Mouse (Mus musculus) limb, embryonic 14.5 days (tissue): ENCODE data around the gene Tspan3. TPM values are rescaled to one million over a fixed set of nuclear protein-coding genes. Genes with fewer than 3 reads are reported as not detected.

Experiments used
- ATAC-seq: fragments of 200-750 bp; cut with Nextera tagmentation; 2 replicates; pipeline ENCODE4 v1.8.0; 2017; ENCODE audit warnings: low read depth, moderate number of reproducible peaks, moderate TSS enrichment; ENCODE audit not compliant: low FRiP score
- DNase-seq: peaks from one replicate; pipeline ENCODE4 v3.0.0-alpha.2; 2015; ENCODE audit warnings: low spot score
- H3K27ac ChIP-seq: fragments of 300-500 bp; sonication (generic); replicated peaks from 2 replicates; pipeline ENCODE4 v1.5.1; 2014; ENCODE audit warnings: low read depth, mild to moderate bottlenecking, low read length, moderate library complexity, mixed read lengths
- H3K27me3 ChIP-seq: fragments of 300-500 bp; sonication (generic); 2 replicates; pipeline ENCODE4 v1.6.1; 2014; ENCODE audit warnings: low read length, mixed read lengths; ENCODE audit not compliant: control insufficient read depth, insufficient read depth
- H3K36me3 ChIP-seq: fragments of 300-500 bp; sonication (generic); 2 replicates; pipeline ENCODE4 v1.6.1; 2014; ENCODE audit warnings: mild to moderate bottlenecking, low read length, moderate library complexity, mixed read lengths; ENCODE audit not compliant: control insufficient read depth, insufficient read depth
- H3K4me1 ChIP-seq: fragments of 300-500 bp; sonication (generic); 2 replicates; pipeline ENCODE4 v1.6.1; 2014; ENCODE audit warnings: antibody characterized with exemption, low read length, mixed read lengths; ENCODE audit not compliant: control insufficient read depth, insufficient read depth
- H3K4me2 ChIP-seq: fragments of 300-500 bp; sonication (generic); replicated peaks from 2 replicates; pipeline ENCODE4 v1.6.1; 2014; ENCODE audit warnings: low read depth, mild to moderate bottlenecking, low read length, moderate library complexity; ENCODE audit not compliant: severe bottlenecking
- H3K4me3 ChIP-seq: fragments of 300-500 bp; sonication (generic); replicated peaks from 2 replicates; pipeline ENCODE4 v1.5.1; 2014; ENCODE audit warnings: low read length
- H3K9ac ChIP-seq: fragments of 300-500 bp; sonication (generic); 2 replicates; pipeline ENCODE4 v1.6.1; 2014; ENCODE audit warnings: mild to moderate bottlenecking, low read depth, low read length, moderate library complexity; ENCODE audit not compliant: severe bottlenecking
- H3K9me3 ChIP-seq: fragments of 300-500 bp; sonication (generic); 2 replicates; pipeline ENCODE4 v1.6.1; 2016; ENCODE audit warnings: low read length; ENCODE audit not compliant: control insufficient read depth
- POLR2A ChIP-seq: fragments of 200-500 bp; IDR thresholded peaks from 2 replicates; pipeline ENCODE4 v1.8.0; 2012; ENCODE audit warnings: inconsistent platforms, mild to moderate bottlenecking, moderate library complexity, borderline replicate concordance; ENCODE audit not compliant: insufficient read depth, insufficient read length; ENCODE audit errors: extremely low read depth
- WGBS: fragments of 180-500 bp; shearing (Covaris S2); extraction: QIAGEN DNeasy Blood & Tissue Kit; methylation state at CpG from one replicate; pipeline ENCODE4 v1.1.7; 2014; 5-methylcytosine and 5-hydroxymethylcytosine counted together
- polyA plus RNA-seq, 2 experiments: library from polyadenylated mRNA; depleted of rRNA in 1 of 2; stranded (reverse) in 1 of 2; unstranded in 1 of 2; fragments of >200 nt; fragmentation: Nextera tagmentation in 1 of 2; extraction: Ambion mirVana in 1 of 2; gene quantifications; 2 replicates each; pipeline versions ENCODE4 v1.2.1 to v1.2.3; 2012 to 2014

The Tspan3 gene
- polyA plus RNA-seq, 2 experiments: 359 to 516 TPM

DNA sequence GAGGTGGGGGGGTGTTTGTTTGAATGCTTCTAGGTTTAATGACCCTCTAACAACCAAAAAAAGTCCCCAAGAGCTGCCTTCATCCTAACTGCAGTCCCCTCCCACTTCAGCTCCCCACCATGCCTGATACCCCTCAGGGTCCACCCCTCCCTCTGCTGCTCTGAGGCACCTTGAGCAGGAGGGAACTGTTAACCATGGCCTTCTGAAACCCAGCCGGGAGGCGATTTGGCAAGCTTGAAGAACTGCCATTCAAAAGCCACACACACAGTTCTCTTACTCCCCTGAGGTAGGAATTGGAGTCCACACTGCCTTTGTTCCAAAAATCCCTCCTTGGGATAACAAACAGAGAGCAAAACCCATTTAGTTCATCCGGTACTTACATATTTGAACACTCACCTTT lies 29.9 kb upstream of the Tspan3 start:
- Histone ChIP-seq H3K4me1 (peaks cover 6% of the 10 kb centered on the region; the same call in 1 of the 2 replicates), H3K36me3 (no peaks in the 10 kb centered on the region), H3K9ac (no peak overlapping the region), H3K27ac (no peak overlapping the region), H3K9me3 (no peaks in the 10 kb centered on the region), H3K4me3 (no peak overlapping the region), H3K4me2 (no peak overlapping the region), H3K27me3 (no peaks in the 10 kb centered on the region)
- DNase-seq (no peak), ATAC-seq (no peak)
- no peak for TF ChIP-seq POLR2A
- 39% methylated on average over 3 of the region's 3 CpGs for WGBS

DNA sequence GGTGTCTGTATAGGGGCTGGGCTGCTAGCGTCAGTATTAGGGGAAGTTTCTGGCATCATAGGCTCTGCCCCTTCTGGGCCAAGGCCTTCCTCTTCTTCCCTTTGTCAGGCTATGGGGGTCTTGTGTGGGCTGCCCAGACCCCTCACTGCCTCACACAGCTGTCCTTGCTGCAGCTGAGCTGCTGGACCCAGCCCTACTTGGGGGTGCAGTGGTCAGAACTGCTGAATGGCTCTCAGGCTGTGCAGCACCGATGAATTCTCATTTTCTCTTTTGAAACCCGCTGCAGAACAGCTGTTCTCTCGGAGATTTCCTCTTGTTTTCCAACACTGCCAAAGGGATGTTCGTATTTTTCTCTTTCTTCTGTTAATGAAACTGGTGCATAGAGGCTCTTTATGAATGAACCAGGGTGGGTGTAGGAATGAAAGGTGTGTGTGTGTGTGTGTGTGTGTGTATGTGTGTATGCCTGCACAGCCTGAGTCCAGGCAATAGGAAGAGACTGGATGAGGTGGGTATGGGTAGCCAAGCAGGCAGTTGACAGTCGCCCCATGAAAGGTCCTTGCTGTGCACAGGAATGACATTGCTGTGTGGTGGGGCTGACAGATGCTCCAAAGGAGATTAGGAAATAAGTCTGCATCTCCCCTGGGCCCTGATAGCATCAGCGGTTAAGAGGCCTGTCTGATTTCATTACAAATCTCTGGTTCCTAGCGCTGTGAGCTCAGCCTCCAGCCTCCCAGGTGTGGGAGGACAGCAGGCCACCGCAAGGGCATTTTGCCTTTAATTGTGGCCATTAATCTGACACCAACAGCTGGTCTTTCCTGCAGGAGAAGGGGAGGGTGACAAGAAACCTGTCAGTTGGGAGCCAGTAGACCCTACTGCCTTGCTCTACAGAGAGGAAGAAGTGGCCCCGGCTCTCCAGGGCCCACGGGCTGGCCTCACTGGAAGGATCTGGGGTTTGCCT lies 26.5 kb upstream of the Tspan3 start:
- no peak for DNase-seq
- Histone ChIP-seq H3K27me3 (no peaks in the 10 kb centered on the region), H3K9me3 (no peaks in the 10 kb centered on the region), H3K4me2 (no peak overlapping the region), H3K4me3 (no peak overlapping the region), H3K27ac (no peak overlapping the region), H3K4me1 (peaks cover 6% of the 10 kb centered on the region; the same call in 1 of the 2 replicates), H3K36me3 (no peaks in the 10 kb centered on the region), H3K9ac (no peak overlapping the region)
- ATAC-seq: no peak
- 38% methylated on average over 11 of the region's 11 CpGs for WGBS
- TF ChIP-seq POLR2A: no peak

DNA sequence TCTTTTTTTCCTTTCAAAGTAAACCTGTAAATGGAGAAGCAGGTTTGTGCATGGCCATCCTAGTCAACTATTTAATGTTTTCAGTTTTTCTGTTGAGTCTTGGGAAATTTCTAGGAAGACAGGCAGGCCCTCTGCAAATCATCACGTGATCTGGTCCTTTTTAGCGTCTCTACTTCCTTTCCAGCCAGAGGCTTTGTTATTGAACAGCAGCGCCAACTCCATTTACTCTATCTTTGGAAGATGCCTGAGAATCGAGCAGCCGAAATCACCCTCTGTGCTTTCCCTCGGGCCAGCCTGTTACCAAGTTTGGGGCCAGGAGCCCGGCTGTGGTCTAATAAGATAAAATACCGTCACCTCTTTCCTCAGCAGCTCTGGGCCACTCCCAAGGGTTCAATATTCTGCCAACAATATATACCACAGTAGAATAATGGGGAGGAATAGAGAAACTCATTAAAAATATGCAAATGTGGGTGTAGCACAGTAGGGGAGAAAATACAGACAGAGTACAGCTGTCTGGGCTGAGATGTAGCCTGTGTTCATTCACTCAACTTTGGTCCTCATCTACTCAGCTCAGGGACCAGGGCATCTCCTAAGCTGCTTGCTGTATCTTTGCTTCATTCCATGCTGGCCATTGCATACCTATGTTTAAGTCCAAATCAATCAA lies 15.0 kb upstream of the Tspan3 start:
- no peak overlapping the region for H3K4me3 ChIP-seq
- TF ChIP-seq POLR2A: no peak
- H3K9me3 ChIP-seq: no peaks in the 10 kb centered on the region
- H3K4me1 ChIP-seq: no peaks in the 10 kb centered on the region
- no peak for DNase-seq
- no peaks in the 10 kb centered on the region for H3K27me3 ChIP-seq
- no peak overlapping the region for H3K9ac ChIP-seq
- no peak overlapping the region for H3K4me2 ChIP-seq
- WGBS: 44% methylated on average over 8 of the region's 8 CpGs
- no peak for ATAC-seq
- H3K27ac ChIP-seq: no peak overlapping the region
- no peaks in the 10 kb centered on the region for H3K36me3 ChIP-seq

DNA sequence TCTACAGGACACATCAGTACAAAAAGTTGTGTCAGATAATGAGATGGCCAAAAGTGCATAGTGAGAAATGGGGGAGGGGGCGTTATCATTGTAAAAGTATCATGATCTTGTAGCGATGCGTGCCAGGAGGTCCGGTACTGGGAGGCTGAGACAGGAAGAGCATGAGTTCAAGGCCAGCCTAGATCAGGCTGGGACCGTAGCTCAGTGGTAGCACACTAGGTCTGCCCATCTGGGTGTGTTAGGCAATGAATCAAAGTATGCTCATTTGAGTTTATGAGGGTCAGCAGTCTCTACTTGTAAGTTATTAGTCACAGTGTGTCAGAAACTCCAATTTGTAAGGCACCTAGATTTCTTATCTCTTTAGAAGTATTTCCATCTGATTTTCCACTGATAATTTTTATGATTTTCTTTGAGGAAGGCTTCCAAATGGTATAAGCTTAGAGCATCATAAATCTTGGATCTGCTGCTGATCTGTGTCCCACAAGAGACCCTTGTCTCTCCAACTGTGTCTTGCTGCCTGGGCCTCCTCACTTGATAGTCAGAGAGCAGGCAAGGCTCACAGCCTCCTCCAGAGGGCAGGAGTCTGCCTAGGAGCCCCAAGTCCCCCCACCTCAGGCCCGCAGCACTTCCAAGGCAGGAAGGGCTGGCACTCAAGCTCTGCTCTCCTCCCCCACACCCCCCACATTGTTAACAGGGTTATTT lies 14.3 kb upstream of the Tspan3 start:
- no peaks in the 10 kb centered on the region for H3K36me3 ChIP-seq
- H3K27me3 ChIP-seq: no peaks in the 10 kb centered on the region
- H3K4me1 ChIP-seq: no peaks in the 10 kb centered on the region
- no peak overlapping the region for H3K4me2 ChIP-seq
- DNase-seq (no peak), ATAC-seq (no peak)
- no peak overlapping the region for H3K9ac ChIP-seq
- WGBS: 72% methylated on average over 6 of the region's 6 CpGs
- H3K4me3 ChIP-seq: no peak overlapping the region
- H3K27ac ChIP-seq: no peak overlapping the region
- no peak for TF ChIP-seq POLR2A
- H3K9me3 ChIP-seq: no peaks in the 10 kb centered on the region

DNA sequence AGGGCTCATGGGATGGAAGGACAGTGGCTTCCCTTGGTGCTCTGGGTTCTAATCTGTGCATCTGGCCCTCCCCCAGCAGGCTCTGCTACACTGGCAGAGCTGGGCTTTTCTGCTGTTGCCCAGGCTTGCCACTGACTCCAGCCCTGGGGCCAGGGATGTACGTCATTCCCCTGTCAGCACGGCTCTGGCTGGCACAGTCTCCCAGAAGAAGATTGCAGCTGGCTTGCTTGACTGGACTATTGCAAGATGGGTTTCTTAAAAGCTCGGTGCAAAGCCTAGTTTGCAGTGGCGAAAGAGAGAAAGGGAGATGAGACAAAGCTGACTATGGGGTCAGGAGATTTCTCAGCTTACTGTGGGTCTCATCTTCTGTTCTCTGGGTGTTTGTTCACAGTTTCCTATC lies 12.1 kb upstream of the Tspan3 start:
- Histone ChIP-seq H3K4me3 (no peak overlapping the region), H3K27ac (no peak overlapping the region), H3K4me1 (no peaks in the 10 kb centered on the region), H3K27me3 (no peaks in the 10 kb centered on the region), H3K4me2 (no peak overlapping the region), H3K9ac (no peak overlapping the region), H3K36me3 (no peaks in the 10 kb centered on the region), H3K9me3 (no peaks in the 10 kb centered on the region)
- ATAC-seq: no peak
- 84% methylated on average over 4 of the region's 4 CpGs for WGBS
- DNase-seq: no peak
- no peak for TF ChIP-seq POLR2A
